Mouse (Mus musculus) activated CD4-positive, CD25-positive, alpha-beta regulatory T cell, adult 9 weeks (primary cell): ENCODE measurements around the gene Lrtm2. TPM values are rescaled to one million over a fixed set of nuclear protein-coding genes. Genes with fewer than 3 reads are reported as not detected.

ENCODE experiments used
- polyA plus RNA-seq: library from polyadenylated mRNA; unstranded; fragments of 100-300 nt; shearing (Covaris generic); gene quantifications from one replicate; pipeline ENCODE4 v1.2.1, GENCODE M21; 2017

Lrtm2 gene
- polyA plus RNA-seq, result 0.16 TPM

DNA sequence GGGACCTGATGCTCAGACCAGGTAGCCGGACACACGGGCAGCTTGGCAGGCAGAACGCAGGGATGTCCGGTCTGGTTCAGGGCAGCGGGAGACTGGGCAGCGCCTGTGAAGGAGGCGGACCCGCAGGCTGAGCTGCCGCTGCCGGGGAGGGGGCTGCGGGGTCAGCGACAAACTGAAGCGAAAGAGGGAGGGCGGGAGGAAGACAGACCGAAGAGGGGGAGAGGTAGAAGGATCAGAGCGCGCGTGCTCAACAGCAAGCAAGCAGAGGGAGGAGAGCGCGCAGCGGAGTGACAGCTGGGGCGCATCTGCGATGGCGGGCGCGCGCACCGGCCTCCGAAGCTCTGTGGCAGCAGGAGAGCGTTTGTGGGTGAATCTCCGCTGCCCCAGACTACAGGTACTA is at the start of gene Lrtm2:
Gene Lrtm2, minus strand, starts transcription at position 261 of the 400 bp plus-strand sequence.

Other genes with a start within 250 kb of the Lrtm2 start
- gene Dcp1b, start 155.5 kb downstream of the Lrtm2 start, polyA plus RNA-seq, result 20.4 TPM
- gene Cacna1c, start 134.3 kb downstream of the Lrtm2 start, polyA plus RNA-seq, result 0.29 TPM
- 13.3 TPM for gene Cacna2d4, start 94.2 kb downstream of the Lrtm2 start, polyA plus RNA-seq
- gene Adipor2, start 86.9 kb upstream of the Lrtm2 start, polyA plus RNA-seq, result 5.0 TPM
- gene Fbxl14, start 148.9 kb upstream of the Lrtm2 start, polyA plus RNA-seq, result 9.3 TPM
- gene Wnt5b, start 213.6 kb upstream of the Lrtm2 start, polyA plus RNA-seq, result not detected